Mouse (Mus musculus) G1E (cell line): Measurements from ENCODE around the gene Gfpt1. TPM values are rescaled to one million over a fixed set of nuclear protein-coding genes. Genes with fewer than 3 reads are reported as not detected.
"Not testable (repeated sequence)": the region's sequence is repeated elsewhere in the genome, so short reads cannot be mapped to it uniquely, and the experiment has no call there.

Source experiments
- ATAC-seq: 2 replicates; pipeline ENCODE4 v1.8.0; 2016; ENCODE audit warnings: mild to moderate bottlenecking; ENCODE audit not compliant: insufficient number of reproducible peaks, poor library complexity, low FRiP score, severe bottlenecking; ENCODE audit errors: extremely low read depth
- DNase-seq: peaks from one replicate; pipeline ENCODE4 v3.0.0; 2012; ENCODE audit warnings: low spot score
- H3K27me3 ChIP-seq: 2 replicates; pipeline ENCODE4 v1.6.1; 2012; ENCODE audit warnings: mild to moderate bottlenecking, low read length, inconsistent platforms; ENCODE audit not compliant: insufficient read depth
- H3K36me3 ChIP-seq: replicated peaks from 2 replicates; pipeline ENCODE3; 2012; ENCODE audit warnings: mild to moderate bottlenecking, inconsistent platforms
- H3K4me1 ChIP-seq: 2 replicates; pipeline ENCODE4 v1.6.1; 2012; ENCODE audit warnings: low read depth, low read length, inconsistent platforms, mixed read lengths; ENCODE audit not compliant: insufficient read depth
- H3K4me3 ChIP-seq: 2 replicates; pipeline ENCODE4 v1.5.1; 2012; ENCODE audit warnings: low read depth, mild to moderate bottlenecking, inconsistent platforms, low read length, moderate library complexity, mixed read lengths
- H3K9me3 ChIP-seq: replicated peaks from 2 replicates; pipeline ENCODE4 v1.6.1; 2012; ENCODE audit warnings: inconsistent platforms
- CTCF ChIP-seq: IDR thresholded peaks from 2 replicates; pipeline ENCODE4 v1.5.1; 2012; ENCODE audit warnings: low read depth, low read length, inconsistent platforms, mixed read lengths
- GATA1 ChIP-seq: IDR thresholded peaks from 2 replicates; pipeline ENCODE4 v1.6.1; 2012; ENCODE audit warnings: borderline replicate concordance, low read length, inconsistent platforms, mixed read lengths
- GATA2 ChIP-seq: IDR thresholded peaks from 2 replicates; pipeline ENCODE4 v1.6.1; 2012; ENCODE audit warnings: low read depth, low read length, inconsistent platforms, borderline replicate concordance
- POLR2AphosphoS5 ChIP-seq: IDR thresholded peaks from 2 replicates; pipeline ENCODE4 v1.6.1; 2012; ENCODE audit warnings: low read depth, low read length, inconsistent platforms; ENCODE audit not compliant: insufficient replicate concordance
- TAL1 ChIP-seq: conservative IDR thresholded peaks from 2 replicates; pipeline ENCODE4 v1.6.1; 2012; ENCODE audit warnings: low read depth, low read length, inconsistent platforms, mixed read lengths
- polyA plus RNA-seq: library from polyadenylated mRNA; stranded (reverse); fragments of >175 nt; gene quantifications from 2 replicates; pipeline ENCODE4 v1.2.3, GENCODE M21; 2012
- total RNA-seq, 2 experiments: library from RNA; stranded (forward) in 1 of 2; stranded (reverse) in 1 of 2; fragments of 200-1000 nt in 1 of 2; fragments of >200 nt in 1 of 2; fragmentation: Nextera tagmentation in 1 of 2; gene quantifications; 2 replicates each; pipeline ENCODE4 v1.2.3; 2014 to 2017

Gene Gfpt1
- total and polyA plus RNA-seq, 3 experiments: 78.7 to 196 (median 99.2) TPM

DNA sequence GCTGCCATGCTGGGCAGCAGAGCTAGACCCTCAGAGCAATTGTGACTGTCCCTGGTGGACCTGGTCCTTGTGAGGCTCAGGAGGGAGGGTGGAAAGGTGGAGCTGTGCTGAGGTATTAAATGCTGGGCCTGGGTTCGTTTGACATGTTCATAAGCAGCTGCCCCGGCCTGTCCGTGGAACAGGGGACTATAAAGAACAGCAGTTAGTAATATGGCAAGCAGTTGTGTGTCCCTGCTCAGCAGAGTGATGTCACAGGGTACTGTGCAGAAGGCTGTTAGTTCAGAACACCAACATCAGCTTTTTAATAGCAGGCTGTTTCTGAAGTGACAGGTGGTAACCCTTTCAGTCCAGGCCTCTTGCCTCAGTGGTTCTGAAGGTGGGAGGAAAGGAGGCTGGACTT, 48.2 kb downstream of the Gfpt1 start:
- Histone ChIP-seq H3K9me3 (no peaks in the 10 kb centered on the region), H3K4me3 (no peak overlapping the region), H3K27me3 (no peaks in the 10 kb centered on the region), H3K36me3 (peaks cover 79% of the 10 kb centered on the region), H3K4me1 (peaks cover 59% of the 10 kb centered on the region)
- TF ChIP-seq GATA2: no peak
- TF ChIP-seq TAL1: no peak
- TF ChIP-seq CTCF: no peak
- TF ChIP-seq GATA1: no peak
- TF ChIP-seq POLR2AphosphoS5: no peak
- DNase-seq (no peak), ATAC-seq (no peak)

DNA sequence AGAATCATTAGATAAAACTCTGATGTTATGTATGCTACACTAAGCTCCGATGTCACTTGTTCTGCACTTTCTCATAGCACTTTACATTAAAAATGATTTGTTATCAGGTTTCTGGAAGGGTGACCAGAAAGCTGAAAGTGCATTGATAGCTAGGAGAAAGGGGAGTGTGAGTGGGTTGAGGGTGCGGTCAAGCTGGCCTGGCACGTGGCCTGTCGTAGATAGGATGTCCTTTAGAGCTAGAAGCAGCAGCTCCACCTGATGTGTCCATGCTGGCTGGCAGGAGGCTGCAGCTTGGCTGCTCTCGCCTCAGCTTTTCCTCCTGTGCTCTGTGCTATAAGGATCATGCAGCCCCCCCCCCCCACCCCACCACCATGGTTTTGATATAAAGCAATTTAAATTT, 49.8 kb downstream of the Gfpt1 start:
- Histone ChIP-seq H3K9me3 (no peaks in the 10 kb centered on the region), H3K4me3 (no peak overlapping the region), H3K36me3 (peaks cover 65% of the 10 kb centered on the region), H3K4me1 (peaks cover 59% of the 10 kb centered on the region), H3K27me3 (no peaks in the 10 kb centered on the region)
- DNase-seq (no peak), ATAC-seq (no peak)
- TF ChIP-seq CTCF (no peak), TAL1 (no peak), GATA2 (no peak), POLR2AphosphoS5 (no peak), GATA1 (no peak)

DNA sequence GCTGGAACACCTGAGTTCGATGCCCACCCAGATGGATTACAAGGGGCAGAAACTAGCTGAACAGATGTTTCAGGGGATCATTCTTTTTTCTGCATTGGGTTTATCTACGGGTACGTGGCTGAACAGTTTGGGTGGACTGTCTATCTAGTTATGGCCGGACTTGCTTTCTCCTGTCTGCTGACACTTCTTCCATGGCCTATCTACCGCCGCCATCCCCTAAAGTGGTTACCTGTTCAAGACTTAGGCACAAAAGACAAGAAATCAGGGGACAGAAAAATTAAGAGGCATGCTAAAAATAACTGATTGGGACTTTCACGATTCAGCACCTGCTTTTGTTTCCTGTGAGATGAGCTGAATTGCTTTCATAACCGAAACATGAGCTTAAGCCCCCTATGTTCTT, 51.0 kb downstream of the Gfpt1 start:
- not testable (repeated sequence) for H3K9me3 ChIP-seq, H3K27me3 ChIP-seq, ATAC-seq, DNase-seq, H3K4me3 ChIP-seq
- Histone ChIP-seq H3K4me1 (peaks cover 62% of the 10 kb centered on the region), H3K36me3 (peaks cover 54% of the 10 kb centered on the region)

DNA sequence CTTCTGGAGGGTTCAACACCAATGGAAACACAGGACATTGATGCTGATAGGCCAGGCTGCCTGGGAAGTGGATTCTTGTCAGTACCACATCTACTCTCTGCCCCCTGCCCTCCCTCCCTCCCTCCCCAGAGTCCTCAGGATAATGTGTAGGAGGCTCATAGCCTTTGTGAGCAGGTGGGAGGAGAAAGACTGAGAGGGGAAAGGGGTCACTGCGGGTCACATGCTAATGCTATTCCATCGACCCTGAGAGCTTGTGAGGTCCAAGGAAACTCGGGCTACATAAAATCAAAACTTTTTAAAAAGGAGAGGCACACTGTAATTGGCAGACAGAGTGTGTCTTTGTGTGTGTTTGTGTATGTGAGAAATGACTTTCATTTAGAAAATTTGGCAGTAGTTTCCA, 56.6 kb downstream of the Gfpt1 start:
- Histone ChIP-seq H3K4me3 (no peak overlapping the region), H3K9me3 (no peaks in the 10 kb centered on the region), H3K4me1 (peaks cover 74% of the 10 kb centered on the region), H3K27me3 (no peaks in the 10 kb centered on the region), H3K36me3 (peaks cover 12% of the 10 kb centered on the region)
- ATAC-seq (no peak), DNase-seq (no peak)
- TF ChIP-seq CTCF: no peak
- TF ChIP-seq TAL1: no peak
- no peak for TF ChIP-seq POLR2AphosphoS5
- TF ChIP-seq GATA2: no peak
- TF ChIP-seq GATA1: no peak

DNA sequence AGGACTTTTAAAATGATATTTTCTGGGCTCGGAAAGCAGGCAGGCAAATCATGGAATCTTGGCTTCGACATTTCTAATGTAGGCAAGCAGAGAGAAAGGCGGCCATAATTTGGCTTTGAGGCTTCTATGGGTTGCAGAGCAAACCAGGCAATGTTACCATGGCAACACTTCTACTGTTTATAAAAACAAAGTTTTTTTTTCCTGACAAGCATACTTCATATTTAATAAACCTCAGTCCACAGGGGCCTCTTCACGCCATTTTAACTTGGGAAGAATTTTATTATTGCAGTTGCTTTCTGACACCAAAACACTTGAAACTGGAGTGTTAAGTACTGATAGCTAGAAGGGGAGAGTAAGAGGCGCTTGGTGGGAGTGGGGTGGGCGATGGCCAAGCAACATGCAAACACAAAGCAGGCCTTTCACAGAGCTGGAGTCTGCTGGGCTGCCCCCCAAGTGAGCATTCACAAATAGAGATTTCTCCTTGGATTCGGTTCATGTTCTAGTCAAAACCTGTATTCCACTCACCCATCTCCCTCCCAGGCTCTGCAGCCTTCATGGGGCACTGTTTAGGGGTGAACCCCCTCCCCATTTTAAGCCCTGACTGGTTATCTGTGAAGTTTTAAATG, 57.1 kb downstream of the Gfpt1 start:
- DNase-seq (no peak), ATAC-seq (no peak)
- Histone ChIP-seq H3K9me3 (no peaks in the 10 kb centered on the region), H3K36me3 (peaks cover 10% of the 10 kb centered on the region), H3K4me3 (no peak overlapping the region), H3K4me1 (peaks cover 76% of the 10 kb centered on the region), H3K27me3 (peaks cover under 1% of the 10 kb centered on the region; the same call in 1 of the 2 replicates)
- TF ChIP-seq TAL1 (no peak), GATA1 (no peak), GATA2 (no peak), CTCF (no peak), POLR2AphosphoS5 (no peak)

DNA sequence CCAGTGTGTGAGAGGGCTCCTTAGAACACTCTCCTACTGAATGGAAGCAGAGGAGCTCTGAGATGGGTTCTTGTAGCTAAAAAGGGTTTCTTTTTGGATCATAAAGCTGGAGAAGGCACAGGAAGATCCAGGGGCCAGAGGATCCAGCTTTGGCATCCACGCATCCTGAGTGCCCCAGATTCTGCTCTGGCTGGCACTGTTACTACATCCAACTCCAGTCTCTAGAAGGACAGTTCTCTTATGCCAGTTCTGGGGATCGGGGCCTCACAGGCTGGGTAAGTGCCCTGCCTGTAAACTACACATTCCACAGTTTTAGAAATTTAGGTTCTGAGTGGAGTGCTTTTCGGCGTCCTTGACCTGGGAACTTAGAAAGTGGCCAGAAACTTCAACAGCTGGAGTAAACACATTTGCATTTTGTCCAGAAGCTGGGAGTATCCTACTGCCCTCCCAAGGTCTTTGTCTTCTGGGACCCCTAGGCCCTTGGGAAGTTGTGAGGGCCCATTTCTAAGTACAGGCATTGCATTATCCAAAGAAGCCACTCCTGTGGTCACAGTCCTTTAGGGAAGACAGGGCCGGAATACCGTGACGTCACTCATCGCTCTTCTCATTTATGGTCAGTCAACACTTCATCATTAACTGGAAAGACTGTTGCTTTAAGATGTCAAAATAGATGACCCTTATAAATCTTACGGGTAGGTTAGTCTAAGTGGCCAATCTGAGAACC, 57.8 kb downstream of the Gfpt1 start:
- no peak for DNase-seq
- no peaks in the 10 kb centered on the region for H3K9me3 ChIP-seq
- no peak overlapping the region; the same call in 1 of the 2 replicates for H3K4me3 ChIP-seq
- H3K36me3 ChIP-seq: peaks cover 4% of the 10 kb centered on the region
- TF ChIP-seq POLR2AphosphoS5 (no peak), TAL1 (no peak)
- peaks cover 7% of the 10 kb centered on the region for H3K27me3 ChIP-seq
- ATAC-seq: no peak
- peaks cover 81% of the 10 kb centered on the region for H3K4me1 ChIP-seq
